Mouse (Mus musculus) adrenal gland (tissue): ENCODE measurements around the gene Slc22a17.
"Not testable (repeated sequence)": the region's sequence is repeated elsewhere in the genome, so short reads cannot be mapped to it uniquely, and the experiment has no call there.

ENCODE experiments used
- intact Hi-C: fragments of 180-260 bp; cut with DNase I; formaldehyde crosslinking; loops from one replicate; pipeline ENCODE4 v1.15.1; 2025
- long read RNA-seq, 2 experiments: library from polyadenylated mRNA; unstranded; transcript quantifications; one replicate each; pipeline ENCODE4 v2.0.0; 2020; ENCODE audit warnings: borderline replicate concordance in 1 of 2; ENCODE audit not compliant: insufficient replicate concordance in 1 of 2

The Slc22a17 gene
- long read RNA-seq, experiment 1, partial matches to known transcripts = 8 of 12 reads
- long read RNA-seq, experiment 1, other reads (novel, unspliced or antisense) = 2 of 12 reads
- long read RNA-seq, experiment 2, partial matches to known transcripts = 7 of 9 reads
- long read RNA-seq, experiment 2, other reads (novel, unspliced or antisense) = 1 of 9 reads

DNA sequence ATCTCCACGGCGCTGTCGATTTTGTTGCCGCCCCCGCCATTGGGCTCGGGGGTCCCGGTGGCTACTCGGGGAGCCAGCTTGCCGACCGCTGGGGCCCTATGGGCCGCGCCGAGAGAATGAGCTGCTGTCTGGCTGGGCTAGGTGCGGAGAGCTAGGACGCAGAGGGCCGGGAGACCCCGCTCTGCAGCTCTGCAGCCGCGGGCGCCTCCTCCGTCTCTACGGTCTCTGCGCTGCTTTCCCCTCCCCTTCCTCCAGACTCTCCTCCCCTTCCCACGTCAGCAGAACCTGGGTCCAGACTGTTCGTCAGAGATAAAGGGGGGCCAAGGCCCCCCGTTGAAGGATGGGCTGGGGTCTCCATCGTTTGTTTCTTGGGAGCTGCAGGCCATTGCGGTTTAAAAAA, at the start of gene Slc22a17:
Slc22a17 (minus strand) TSS at position 247 of the 400 bp plus-strand sequence.
- intact Hi-C loops = no loop called here

DNA sequence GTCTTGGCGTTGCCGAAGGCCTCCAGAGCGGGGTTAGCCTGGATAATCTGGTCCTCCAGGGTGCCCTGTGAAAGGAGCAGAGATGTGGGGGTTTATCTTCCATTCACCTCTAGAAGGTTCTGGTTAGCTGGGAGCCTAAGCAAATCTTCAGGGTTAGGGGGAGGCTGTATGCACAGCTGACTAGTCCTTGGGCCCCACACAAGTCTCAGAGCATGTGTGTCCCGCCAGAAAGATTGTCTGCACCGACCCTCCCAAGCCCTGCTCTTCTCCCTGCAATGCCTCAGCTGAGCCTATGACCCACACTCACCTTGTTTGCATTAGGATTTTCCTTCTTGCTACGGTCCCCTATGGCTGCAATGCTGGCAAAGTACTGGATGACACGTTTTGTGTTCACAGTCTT, 49.8 kb upstream of the Slc22a17 start:
- intact Hi-C loops = no loop called here

DNA sequence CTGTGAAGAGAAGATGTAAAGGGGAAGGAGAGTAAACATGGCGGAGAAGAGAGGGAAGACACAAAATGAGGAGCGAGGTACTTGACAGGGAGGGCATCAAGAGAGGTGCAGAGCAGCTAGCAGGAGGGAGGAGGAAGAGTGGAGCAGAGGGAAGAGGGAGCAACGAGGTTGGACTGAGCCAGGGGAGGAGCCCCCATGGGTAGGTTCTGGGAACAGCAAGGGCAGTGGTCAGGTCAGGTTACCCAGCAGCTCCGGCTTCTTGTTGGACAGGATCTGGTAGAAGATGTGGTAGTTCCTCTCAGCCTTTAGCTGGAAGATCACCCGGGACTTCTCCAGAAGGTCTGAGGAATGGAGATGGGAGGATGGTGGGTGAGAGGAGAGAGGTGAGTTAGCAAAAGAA, 48.6 kb upstream of the Slc22a17 start:
- intact Hi-C loops = no loop called here

DNA sequence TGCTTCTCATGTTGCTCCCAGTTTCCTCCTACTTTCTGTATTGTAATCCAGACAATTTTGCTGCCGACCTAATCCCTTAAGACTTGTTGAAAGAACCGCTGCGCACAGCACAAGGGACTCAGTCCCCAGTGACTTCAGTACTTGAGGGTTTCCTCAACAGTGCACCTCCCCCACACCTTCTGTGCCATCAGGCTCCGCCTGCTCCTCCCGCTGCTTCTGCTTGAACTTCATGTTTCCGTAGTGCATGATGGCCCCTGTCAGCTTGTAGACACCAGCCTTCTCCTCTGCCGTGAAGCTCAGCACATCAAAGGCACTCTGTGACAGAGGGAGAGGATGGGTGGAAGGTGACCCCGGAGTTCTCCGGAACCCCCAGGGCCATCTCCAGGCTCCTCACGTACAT, 47.8 kb upstream of the Slc22a17 start:
- intact Hi-C loops = no loop called here

- intact Hi-C loops = not testable (repeated sequence)
Observed at GRCm38 (mm10) chr14:54959853-54960613, 47.1 kb upstream of the Slc22a17 start.

GRCm38 (mm10) chr14:54959197-54959596, 46.3 kb upstream of the Slc22a17 start:
- intact Hi-C loops = no loop called here

DNA sequence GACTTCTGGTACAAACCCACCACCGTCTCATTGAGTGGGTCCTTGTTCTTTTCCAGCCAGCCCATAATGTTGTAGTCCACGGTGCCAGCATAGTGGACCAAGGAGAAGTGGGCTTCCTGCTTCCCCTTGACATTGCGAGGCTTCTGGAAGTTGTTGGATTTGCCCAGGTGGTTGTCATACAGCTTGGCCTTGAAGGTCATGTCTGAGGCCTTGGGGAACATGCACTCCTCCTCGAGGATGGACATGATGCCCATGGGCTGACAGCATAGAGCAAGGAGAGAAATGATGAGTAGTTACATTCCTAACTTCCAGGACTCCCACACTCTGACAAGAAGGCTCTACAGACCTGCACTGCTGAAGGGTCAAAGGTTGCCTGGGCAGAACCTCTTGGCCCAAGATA, 45.6 kb upstream of the Slc22a17 start:
- intact Hi-C loops = no loop called here

- intact Hi-C loops = no loop called here
Observed at GRCm38 (mm10) chr14:54956533-54956932, 43.6 kb upstream of the Slc22a17 start.

DNA sequence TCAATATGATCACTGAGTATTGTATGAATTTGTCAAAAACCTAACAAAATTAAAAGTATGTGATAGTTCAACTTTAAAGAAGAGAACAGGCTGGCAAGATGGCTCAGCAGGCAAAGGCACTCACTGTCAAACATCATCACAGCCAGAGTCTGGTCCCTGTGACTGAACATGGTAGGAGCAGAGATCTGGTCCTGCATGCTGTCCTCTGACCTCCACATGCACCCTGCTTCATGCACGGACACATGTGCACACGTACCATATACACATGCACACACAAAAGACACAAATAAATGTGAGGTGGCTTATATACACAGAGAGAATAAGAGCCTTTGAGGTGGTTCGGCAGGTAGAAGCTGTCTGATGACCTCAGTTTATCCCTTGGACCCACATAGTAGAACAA, 42.5 kb upstream of the Slc22a17 start:
- intact Hi-C loops = no loop called here

DNA sequence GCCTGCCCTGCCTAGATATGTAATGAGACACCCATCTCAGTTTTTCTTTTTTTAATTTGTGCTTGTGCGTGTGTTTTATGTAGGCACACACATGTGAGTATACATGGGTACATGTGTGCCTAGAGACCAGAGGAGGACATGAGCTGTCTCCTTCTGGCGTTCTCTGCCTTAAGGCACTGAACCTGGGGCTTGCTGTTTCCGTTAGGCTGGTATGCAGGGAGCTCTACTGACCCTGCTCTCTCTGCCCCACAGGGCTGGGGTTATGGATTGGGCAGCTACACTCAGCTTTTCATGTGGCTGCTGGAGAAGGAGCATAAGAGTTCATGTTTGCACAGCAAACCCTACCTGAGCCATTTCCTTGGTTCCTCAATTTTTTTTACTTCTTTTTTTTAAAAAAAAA, 41.5 kb upstream of the Slc22a17 start:
- intact Hi-C loops = no loop called here

- intact Hi-C loops = no loop called here
Observed at GRCm38 (mm10) chr14:54953664-54954206, 40.8 kb upstream of the Slc22a17 start.

DNA sequence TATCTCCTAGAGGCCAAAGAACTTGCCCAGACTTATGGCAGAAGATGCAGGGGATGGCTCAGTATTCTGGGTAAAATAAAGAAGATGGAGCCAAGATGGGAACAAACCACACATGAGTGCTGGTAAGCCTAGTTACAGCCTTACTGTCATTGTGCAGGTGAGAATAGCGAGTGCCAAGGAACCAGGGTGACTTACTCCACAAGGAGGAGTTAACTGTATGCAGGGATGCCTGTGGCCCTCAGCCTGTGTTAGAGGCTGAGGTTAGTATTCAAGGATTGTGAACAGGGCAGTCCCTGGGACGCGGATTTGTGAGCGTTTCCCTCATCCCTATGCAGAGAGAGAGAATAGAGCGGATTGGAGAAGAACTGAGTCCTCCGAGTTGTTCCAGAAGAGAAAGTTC, 38.7 kb upstream of the Slc22a17 start:
- intact Hi-C loops = no loop called here

- intact Hi-C loops = no loop called here
Observed at GRCm38 (mm10) chr14:54950493-54950892, 37.6 kb upstream of the Slc22a17 start.

DNA sequence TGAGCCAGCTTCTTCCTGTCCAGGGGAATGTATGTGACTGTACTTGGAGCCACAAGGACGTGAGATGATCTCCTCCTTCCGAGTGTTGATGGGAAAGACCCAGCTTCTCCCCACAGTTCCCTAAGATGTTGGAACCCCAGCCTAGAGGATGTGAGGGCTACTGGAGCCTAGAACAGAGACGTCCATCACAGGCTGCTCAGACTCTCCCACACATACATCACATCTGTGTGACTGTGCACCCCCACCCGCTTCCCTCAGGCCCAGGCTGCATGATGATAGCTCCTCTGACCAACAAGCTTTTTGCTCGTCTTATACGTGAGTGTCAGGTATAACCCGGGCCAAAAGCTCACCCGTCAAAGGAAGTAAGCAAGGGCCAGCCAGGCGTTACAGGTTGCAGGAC, 35.8 kb upstream of the Slc22a17 start:
- intact Hi-C loops = no loop called here

- intact Hi-C loops = not testable (repeated sequence)
Observed at GRCm38 (mm10) chr14:54947008-54947407, 34.1 kb upstream of the Slc22a17 start.

DNA sequence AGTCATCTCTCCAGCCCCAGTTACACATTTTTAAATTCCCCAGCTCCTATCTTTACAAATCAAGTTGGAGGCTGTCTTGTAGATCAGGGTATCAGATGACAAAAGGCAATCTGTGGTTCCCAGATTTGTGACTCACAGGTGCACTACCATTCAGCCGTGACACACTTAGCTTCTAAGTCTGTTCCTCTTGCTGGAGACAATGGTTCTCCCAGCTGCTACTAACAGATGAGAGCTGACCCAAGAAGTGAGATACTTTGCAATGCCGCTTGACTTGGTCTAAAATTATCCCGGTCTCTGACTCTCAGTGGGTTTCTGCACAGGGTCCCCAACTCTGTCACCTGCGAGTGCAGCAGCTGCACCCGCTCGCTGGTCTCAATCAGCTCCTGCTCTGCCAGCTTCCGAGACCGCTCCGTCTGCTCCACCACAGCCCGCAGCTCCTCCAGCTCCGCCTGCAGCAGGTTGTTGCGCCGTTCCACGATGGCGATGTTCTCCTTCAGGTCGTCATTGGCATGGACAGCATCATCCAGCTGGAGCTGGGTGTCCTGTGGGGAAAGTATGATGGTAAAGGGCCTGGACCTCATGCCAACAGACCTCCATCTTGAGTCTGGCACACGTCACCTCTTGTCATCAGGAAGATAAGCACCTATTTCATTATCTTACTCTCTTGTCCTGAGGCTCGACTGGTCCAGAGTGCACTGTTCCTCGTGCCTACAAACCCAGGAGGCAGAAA, 33.2 kb upstream of the Slc22a17 start:
- intact Hi-C loops = no loop called here

GRCm38 (mm10) chr14:54944939-54945338, 32.0 kb upstream of the Slc22a17 start:
- intact Hi-C loops = no loop called here

- intact Hi-C loops = no loop called here
Observed at GRCm38 (mm10) chr14:54943971-54944370, 31.0 kb upstream of the Slc22a17 start.

GRCm38 (mm10) chr14:54942479-54942878, 29.5 kb upstream of the Slc22a17 start:
- intact Hi-C loops = no loop called here

DNA sequence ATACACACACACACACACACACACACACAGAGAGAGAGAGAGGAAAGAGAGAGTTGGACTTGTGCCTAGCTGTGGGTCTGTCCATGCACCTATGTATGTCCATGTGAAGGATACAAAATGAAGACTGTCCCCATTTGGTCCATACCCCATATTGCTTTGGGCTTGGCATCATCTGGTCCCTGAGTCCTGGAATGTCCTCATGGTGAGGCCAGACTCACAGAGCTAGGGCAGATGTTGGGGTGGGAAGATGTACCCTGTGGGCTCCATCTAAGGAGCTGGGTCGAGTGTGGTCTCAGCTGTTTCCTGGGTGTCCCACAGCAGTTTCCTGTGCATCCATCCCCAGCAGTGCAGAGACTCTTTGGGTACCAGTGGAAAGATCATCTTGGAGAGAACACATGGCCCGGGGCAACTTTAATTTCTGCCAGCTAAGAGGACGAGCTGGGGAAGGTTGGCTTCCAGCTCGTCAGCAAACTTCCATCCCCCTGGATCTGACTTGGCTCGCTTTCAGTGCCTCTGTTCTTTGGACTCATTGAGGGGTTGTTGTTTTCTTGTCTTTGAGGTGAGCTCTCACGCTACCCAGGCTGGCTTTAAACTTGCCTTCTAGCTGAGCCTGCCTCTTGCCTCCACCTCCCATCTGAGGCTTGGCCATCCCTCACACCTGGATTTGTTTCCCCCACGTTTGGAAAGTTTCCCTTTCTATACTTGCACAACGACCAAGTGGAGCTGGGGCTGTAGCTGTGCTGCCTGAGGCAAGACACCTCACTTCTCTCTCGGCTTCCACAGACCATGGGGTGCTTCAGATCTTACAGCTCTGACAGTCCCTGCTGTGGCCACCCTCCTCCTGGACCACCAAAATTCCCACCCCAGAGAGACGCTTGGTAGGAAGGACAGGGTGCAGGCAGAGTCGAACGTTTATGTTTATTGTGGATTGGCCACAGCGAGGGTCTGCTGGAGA, 28.4 kb upstream of the Slc22a17 start:
- intact Hi-C loops = loop anchor here (2.0 kb wide), 1 partner anchor 40 kb away; no protein-coding TSS in a partner anchor

DNA sequence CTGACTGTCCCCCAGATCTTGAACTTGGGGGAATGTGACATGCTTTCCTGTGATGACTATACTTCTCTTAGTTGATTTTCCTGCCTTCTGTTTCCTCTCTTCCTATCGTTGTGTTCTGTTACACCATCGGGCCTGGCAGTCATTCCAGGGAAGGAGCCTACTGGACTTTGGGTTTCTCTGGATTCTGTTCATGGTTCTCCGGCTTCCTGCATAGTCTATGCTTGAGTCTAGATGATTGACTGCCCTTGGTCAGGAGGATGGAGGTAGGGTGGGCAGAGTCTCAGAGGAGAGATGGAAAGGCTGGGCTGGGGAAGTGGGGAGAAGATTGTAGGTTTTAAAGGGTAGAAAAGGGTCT, 27.2 kb upstream of the Slc22a17 start:
- intact Hi-C loops = loop anchor here (2.0 kb wide), 1 partner anchor 39 kb away; no protein-coding TSS in a partner anchor
